Mouse (Mus musculus): ENCODE results near the gene A030005K14Rik. TPM values are rescaled to one million over a fixed set of nuclear protein-coding genes. Genes with fewer than 3 reads are reported as not detected.
A peak's percentile ranks its signal among the peaks of the same experiment; 100 is the strongest.

A030005K14Rik gene
- polyA plus RNA-seq, 1 experiment, result not detected

DNA sequence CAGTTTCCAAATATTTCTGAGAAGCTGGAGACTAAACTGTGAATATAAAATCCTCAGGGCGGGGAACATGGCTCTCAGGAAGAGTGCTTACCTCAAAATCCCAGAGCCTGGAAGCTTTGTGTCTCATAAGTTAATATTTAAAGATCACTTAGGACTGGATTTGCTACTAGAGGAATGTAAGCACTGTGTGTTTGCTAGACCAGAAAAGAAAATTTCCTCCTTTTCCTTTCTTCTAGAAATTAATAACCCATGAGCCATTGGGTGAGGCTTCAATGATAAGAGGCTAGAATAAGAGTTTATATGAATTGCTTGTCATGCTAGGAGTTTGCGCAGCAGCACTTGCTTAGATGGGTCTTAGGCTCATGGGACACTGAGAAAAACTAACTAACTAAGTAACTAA, 25.6 kb upstream of the A030005K14Rik start:
- no peak for DNase-seq
- Histone ChIP-seq H3K4me1 (ENCODE audit: control insufficient read depth, insufficient read depth, low read length) (no peaks in the 10 kb centered on the region), H3K4me3 (replicated peaks; ENCODE audit: insufficient read depth, low read depth, low read length) (no peak overlapping the region), H3K27ac (ENCODE audit: insufficient read depth, low read length) (no peak overlapping the region), H3K27me3 (ENCODE audit: control insufficient read depth, insufficient read depth, low read length) (no peaks in the 10 kb centered on the region)
- WGBS, result 89% methylated on average over 2 of the region's 2 CpGs
- TF ChIP-seq CTCF (IDR thresholded peaks at IDR 0.05; ENCODE audit: borderline replicate concordance, insufficient read depth, low read depth, low read length) (no peak), POLR2A (IDR thresholded peaks at IDR 0.05; ENCODE audit: borderline replicate concordance, insufficient read depth, low read length) (no peak)

DNA sequence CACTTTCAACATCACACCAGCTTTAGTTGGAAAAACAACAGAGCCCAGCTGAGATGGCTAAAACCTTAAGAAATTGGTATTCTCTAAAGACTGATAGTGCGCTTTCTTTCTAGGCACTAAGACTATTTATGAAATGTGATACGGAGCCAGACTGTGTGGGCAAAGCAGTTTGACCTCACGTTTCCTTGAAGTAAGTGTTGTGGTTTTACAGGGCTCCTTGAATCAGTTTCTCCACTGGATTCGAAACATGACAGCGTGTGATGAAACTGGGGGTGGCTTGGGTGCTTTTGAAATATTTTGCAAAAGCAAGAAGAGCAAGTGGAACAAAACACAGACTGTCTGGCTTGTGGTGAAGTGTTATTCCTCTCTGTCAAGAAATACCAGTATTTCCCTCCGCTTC, 17.8 kb upstream of the A030005K14Rik start:
- no peaks in the 10 kb centered on the region for H3K27me3 ChIP-seq (ENCODE audit: control insufficient read depth, insufficient read depth, low read length)
- no peak overlapping the region for H3K4me3 ChIP-seq (replicated peaks; ENCODE audit: insufficient read depth, low read depth, low read length)
- no peak for TF ChIP-seq POLR2A (IDR thresholded peaks at IDR 0.05; ENCODE audit: borderline replicate concordance, insufficient read depth, low read length)
- no peak for TF ChIP-seq CTCF (IDR thresholded peaks at IDR 0.05; ENCODE audit: borderline replicate concordance, insufficient read depth, low read depth, low read length)
- no peaks in the 10 kb centered on the region for H3K4me1 ChIP-seq (ENCODE audit: control insufficient read depth, insufficient read depth, low read length)
- DNase-seq, result no peak
- 89% methylated on average over 6 of the region's 6 CpGs for WGBS
- no peak overlapping the region for H3K27ac ChIP-seq (ENCODE audit: insufficient read depth, low read length)

DNA sequence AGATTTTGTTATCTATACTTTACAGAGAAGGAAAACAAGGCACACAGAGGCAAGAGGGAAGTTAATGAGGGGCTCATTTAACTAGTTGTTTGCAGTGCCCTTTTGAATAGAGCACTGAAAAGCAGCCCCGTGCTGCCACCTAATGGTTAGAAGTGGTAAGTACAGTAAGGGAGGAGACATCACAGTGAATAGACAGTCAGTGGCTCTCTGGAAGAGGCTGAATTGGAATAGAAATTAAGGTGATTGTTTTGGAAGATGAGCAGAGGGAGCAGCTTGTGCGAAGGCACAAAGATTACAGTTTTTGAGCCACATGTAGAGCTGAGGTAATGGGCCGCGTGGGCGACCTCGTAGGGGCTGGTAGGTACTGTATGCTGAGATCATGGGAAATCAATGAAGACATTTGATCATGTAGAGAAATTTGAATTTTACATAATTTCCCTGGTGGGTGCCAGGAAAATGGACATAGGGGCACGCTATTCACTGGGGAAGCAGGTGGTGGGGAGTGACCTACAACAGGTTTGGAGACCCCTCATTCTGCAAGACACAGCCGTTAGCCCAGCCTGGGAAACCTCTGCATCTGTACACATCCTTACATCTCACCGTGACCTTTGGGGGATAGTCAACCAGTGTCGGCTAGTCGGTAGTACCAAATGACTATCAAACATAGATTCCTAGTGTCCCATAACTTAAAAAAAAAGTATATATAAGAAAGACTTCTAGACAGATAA, 17.2 kb upstream of the A030005K14Rik start:
- 51% methylated on average over 11 of the region's 11 CpGs for WGBS
- Histone ChIP-seq H3K27me3 (ENCODE audit: control insufficient read depth, insufficient read depth, low read length) (no peaks in the 10 kb centered on the region), H3K4me3 (replicated peaks; ENCODE audit: insufficient read depth, low read depth, low read length) (no peak overlapping the region), H3K27ac (ENCODE audit: insufficient read depth, low read length) (no peak overlapping the region), H3K4me1 (ENCODE audit: control insufficient read depth, insufficient read depth, low read length) (no peaks in the 10 kb centered on the region)
- TF ChIP-seq POLR2A (IDR thresholded peaks at IDR 0.05; ENCODE audit: borderline replicate concordance, insufficient read depth, low read length) (no peak), CTCF (IDR thresholded peaks at IDR 0.05; ENCODE audit: borderline replicate concordance, insufficient read depth, low read depth, low read length) (peak; percentile 41; the same call in 1 of the 2 replicates)
- DNase-seq, result no peak

DNA sequence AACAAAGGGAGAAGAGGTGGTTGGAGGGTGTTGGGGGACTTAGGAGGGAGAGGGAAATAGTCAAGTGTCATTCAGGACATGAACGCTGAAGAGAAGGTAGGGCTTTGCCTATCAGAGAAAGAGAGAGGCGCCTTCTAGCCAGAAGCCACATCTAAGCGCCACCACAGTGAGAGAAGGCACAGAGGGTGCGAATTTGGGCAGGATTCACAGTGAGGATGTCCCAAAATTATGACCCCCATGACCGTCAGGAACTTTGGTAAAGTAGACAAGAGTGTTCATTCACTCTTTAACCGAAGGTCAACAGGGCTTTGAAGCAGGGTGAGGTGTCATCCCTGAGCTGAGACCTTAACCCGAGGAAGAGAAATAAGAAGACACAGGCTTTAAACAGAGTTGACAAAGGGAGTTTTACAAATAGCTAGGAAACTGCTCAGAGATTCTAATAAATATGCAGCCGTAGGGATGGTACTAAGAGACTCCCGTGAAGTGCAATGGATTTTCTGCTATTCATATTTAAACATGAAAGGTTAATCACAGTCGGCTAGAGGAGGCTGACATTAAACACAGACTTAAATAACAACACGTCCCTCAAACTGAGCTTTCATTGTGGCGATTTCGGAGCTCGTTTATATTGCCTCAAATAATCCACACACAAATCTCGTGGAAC, 16.5 kb upstream of the A030005K14Rik start:
- TF ChIP-seq CTCF (IDR thresholded peaks at IDR 0.05; ENCODE audit: borderline replicate concordance, insufficient read depth, low read depth, low read length), result no peak
- TF ChIP-seq POLR2A (IDR thresholded peaks at IDR 0.05; ENCODE audit: borderline replicate concordance, insufficient read depth, low read length), result no peak
- no peaks in the 10 kb centered on the region for H3K27me3 ChIP-seq (ENCODE audit: control insufficient read depth, insufficient read depth, low read length)
- H3K27ac ChIP-seq (ENCODE audit: insufficient read depth, low read length), result no peak overlapping the region
- WGBS, result 46% methylated on average over 15 of the region's 15 CpGs
- no peak for DNase-seq
- no peak overlapping the region for H3K4me3 ChIP-seq (replicated peaks; ENCODE audit: insufficient read depth, low read depth, low read length)
- no peaks in the 10 kb centered on the region for H3K4me1 ChIP-seq (ENCODE audit: control insufficient read depth, insufficient read depth, low read length)

DNA sequence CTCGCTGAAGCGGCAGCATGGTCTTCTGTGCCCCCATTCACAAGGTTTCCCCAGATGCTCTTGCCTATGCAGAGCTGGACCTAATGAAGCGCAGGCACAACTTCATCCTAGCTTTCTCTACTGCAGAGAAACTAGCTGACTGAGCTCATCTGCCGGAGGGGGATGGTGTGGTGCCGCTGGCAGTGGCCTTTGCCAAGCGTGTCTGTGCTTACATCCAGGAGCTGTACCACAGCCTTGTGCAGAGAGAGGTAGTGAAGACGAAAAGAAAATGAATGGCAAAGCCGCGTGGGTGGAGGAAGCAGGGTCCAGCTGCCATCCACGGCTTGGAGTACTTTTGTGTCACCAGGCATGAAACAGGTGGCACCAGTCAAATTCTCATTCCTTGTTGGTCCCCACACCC, 8.0 kb upstream of the A030005K14Rik start:
- no peaks in the 10 kb centered on the region; the same call in 1 of the 2 replicates for H3K4me1 ChIP-seq (ENCODE audit: control insufficient read depth, insufficient read depth, low read length)
- no peaks in the 10 kb centered on the region for H3K27me3 ChIP-seq (ENCODE audit: control insufficient read depth, insufficient read depth, low read length)
- 32% methylated on average over 10 of the region's 10 CpGs for WGBS
- DNase-seq, result no peak
- H3K27ac ChIP-seq (ENCODE audit: insufficient read depth, low read length), result no peak overlapping the region
- TF ChIP-seq POLR2A (IDR thresholded peaks at IDR 0.05; ENCODE audit: borderline replicate concordance, insufficient read depth, low read length) (no peak), CTCF (IDR thresholded peaks at IDR 0.05; ENCODE audit: borderline replicate concordance, insufficient read depth, low read depth, low read length) (no peak)
- H3K4me3 ChIP-seq (replicated peaks; ENCODE audit: insufficient read depth, low read depth, low read length), result no peak overlapping the region

DNA sequence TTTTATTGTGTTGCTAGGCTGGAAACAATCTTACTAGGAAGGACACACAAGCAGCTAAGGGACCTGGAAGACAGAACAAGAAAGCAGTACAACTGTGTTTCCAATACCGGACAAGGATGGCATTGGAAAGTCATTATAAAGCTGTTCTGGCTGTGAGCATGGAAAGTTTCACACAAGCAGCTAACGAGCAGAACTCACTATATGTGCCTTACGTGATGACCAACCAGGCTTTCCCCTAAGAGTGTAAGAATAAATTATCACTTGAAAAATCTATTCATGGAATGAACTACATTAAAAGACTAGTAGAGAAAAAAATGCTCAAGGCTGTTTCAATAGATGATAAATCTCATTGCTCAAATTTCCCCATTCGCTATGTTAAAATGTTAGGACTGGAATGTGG, 7.4 kb upstream of the A030005K14Rik start:
- no peak for TF ChIP-seq CTCF (IDR thresholded peaks at IDR 0.05; ENCODE audit: borderline replicate concordance, insufficient read depth, low read depth, low read length)
- no peak for TF ChIP-seq POLR2A (IDR thresholded peaks at IDR 0.05; ENCODE audit: borderline replicate concordance, insufficient read depth, low read length)
- 93% methylated on average over 4 of the region's 4 CpGs for WGBS
- Histone ChIP-seq H3K27me3 (ENCODE audit: control insufficient read depth, insufficient read depth, low read length) (no peaks in the 10 kb centered on the region), H3K27ac (ENCODE audit: insufficient read depth, low read length) (no peak overlapping the region), H3K4me3 (replicated peaks; ENCODE audit: insufficient read depth, low read depth, low read length) (no peak overlapping the region), H3K4me1 (ENCODE audit: control insufficient read depth, insufficient read depth, low read length) (no peaks in the 10 kb centered on the region; the same call in 1 of the 2 replicates)
- no peak for DNase-seq

DNA sequence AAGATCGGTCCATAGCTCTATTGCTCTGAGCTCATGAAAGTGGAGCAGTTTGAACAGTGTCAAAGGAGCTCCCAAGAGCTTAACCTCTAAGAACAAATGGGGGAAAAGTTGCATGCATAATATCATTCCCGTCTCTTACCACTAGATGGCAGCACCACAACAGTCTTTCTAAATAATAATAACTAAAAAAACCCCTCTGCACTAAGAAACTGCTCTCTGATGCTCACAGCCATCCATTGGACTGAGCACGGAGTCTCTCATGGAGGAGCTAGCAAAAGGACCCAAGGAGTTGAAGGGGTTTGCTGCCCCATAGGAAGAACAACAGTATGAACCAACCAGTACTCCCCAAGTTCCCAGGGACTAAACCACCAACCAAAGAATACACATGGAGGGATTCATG, 5.7 kb upstream of the A030005K14Rik start:
- 16% methylated on average over 3 of the region's 3 CpGs for WGBS
- TF ChIP-seq CTCF (IDR thresholded peaks at IDR 0.05; ENCODE audit: borderline replicate concordance, insufficient read depth, low read depth, low read length), result peak; percentile 22; the same call in 1 of the 2 replicates
- no peak for TF ChIP-seq POLR2A (IDR thresholded peaks at IDR 0.05; ENCODE audit: borderline replicate concordance, insufficient read depth, low read length)
- Histone ChIP-seq H3K4me1 (ENCODE audit: control insufficient read depth, insufficient read depth, low read length) (no peaks in the 10 kb centered on the region; the same call in 1 of the 2 replicates), H3K27ac (ENCODE audit: insufficient read depth, low read length) (no peak overlapping the region), H3K4me3 (replicated peaks; ENCODE audit: insufficient read depth, low read depth, low read length) (no peak overlapping the region), H3K27me3 (ENCODE audit: control insufficient read depth, insufficient read depth, low read length) (no peaks in the 10 kb centered on the region)
- peak; percentile 12 to 18 for DNase-seq

DNA sequence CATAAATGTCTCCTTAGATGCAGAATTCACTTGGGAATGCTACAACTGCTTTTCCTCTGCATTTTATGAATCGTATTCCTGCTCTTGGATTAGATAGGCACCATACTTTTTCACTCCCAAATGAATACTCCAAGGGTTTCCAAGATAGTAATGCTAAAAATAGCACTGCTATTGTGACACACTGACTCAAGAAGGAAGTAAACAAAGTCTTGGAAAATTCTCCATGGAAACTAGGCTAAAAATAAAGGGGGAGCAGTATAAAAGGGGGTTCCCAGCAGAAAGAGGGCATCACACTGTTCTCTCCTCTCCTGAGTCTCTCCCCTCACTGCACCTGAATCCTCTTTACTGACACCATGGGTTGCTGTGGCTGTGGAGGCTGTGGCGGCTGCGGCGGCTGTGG, 1.5 kb upstream of the A030005K14Rik start, which contains the start of gene Krtap28-13:
Gene Krtap28-13, plus strand, starts transcription at position 288 of the 400 bp plus-strand sequence.
- DNase-seq, result no peak
- no peak within 1 kb of the TSS for H3K4me3 ChIP-seq (replicated peaks; ENCODE audit: insufficient read depth, low read depth, low read length)
- WGBS, result 93% methylated on average over 4 of the region's 4 CpGs
- H3K27ac ChIP-seq (ENCODE audit: insufficient read depth, low read length), result no peak within 1 kb of the TSS
- H3K27me3 ChIP-seq (ENCODE audit: control insufficient read depth, insufficient read depth, low read length), result no peaks in the 10 kb centered on the region
- TF ChIP-seq POLR2A (IDR thresholded peaks at IDR 0.05; ENCODE audit: borderline replicate concordance, insufficient read depth, low read length) (no peak), CTCF (IDR thresholded peaks at IDR 0.05; ENCODE audit: borderline replicate concordance, insufficient read depth, low read depth, low read length) (no peak)
- no peaks in the 10 kb centered on the region for H3K4me1 ChIP-seq (ENCODE audit: control insufficient read depth, insufficient read depth, low read length)
